Mouse (Mus musculus) heart, adult 8-10 months (tissue): Measurements from ENCODE around the gene Dnaja4. TPM values are rescaled to one million over a fixed set of nuclear protein-coding genes. Genes with fewer than 3 reads are reported as not detected.

ENCODE experiments used
- DNase-seq: peaks from one replicate; pipeline ENCODE4 v3.0.0; 2022; ENCODE audit warnings: low spot score
- total RNA-seq, 4 experiments: library from RNA; stranded (reverse); gene quantifications; 2 replicates each; pipeline ENCODE4 v1.2.4; 2022

Gene Dnaja4
- total RNA-seq, 4 experiments from 2014 or later: 84.6 to 97.9 (median 92.4) TPM

- DNase-seq: peak; percentile 81
These were observed 886 bp downstream of the Dnaja4 start for GRCm38 (mm10) chr9:54699345-54700173.

- peak; percentile 21 for DNase-seq
These were observed 1.5 kb downstream of the Dnaja4 start for GRCm38 (mm10) chr9:54700174-54700475.

- DNase-seq: peak; percentile 38
These were observed 2.1 kb downstream of the Dnaja4 start for GRCm38 (mm10) chr9:54700746-54701145.

GRCm38 (mm10) chr9:54702581-54702980 is 3.9 kb downstream of the Dnaja4 start:
- DNase-seq: no peak

- DNase-seq: no peak
These were observed 5.7 kb downstream of the Dnaja4 start for GRCm38 (mm10) chr9:54704361-54704760.

GRCm38 (mm10) chr9:54705561-54705960 is 6.9 kb downstream of the Dnaja4 start:
- DNase-seq: no peak

- no peak for DNase-seq
These were observed 8.8 kb downstream of the Dnaja4 start for GRCm38 (mm10) chr9:54707288-54707999.

- no peak for DNase-seq
These were observed 9.4 kb downstream of the Dnaja4 start for GRCm38 (mm10) chr9:54708085-54708484.

- DNase-seq: no peak
These were observed 17.1 kb downstream of the Dnaja4 start for GRCm38 (mm10) chr9:54715776-54716175.

GRCm38 (mm10) chr9:54717527-54717926 is 18.9 kb downstream of the Dnaja4 start:
- DNase-seq: no peak

- DNase-seq: no peak
These were observed 23.5 kb downstream of the Dnaja4 start for GRCm38 (mm10) chr9:54722156-54722555.

GRCm38 (mm10) chr9:54722596-54722995 is 23.9 kb downstream of the Dnaja4 start:
- DNase-seq: no peak

- no peak for DNase-seq
These were observed 27.6 kb downstream of the Dnaja4 start for GRCm38 (mm10) chr9:54726315-54726714.

- DNase-seq: no peak
These were observed 33.4 kb downstream of the Dnaja4 start for GRCm38 (mm10) chr9:54732122-54732521.

GRCm38 (mm10) chr9:54733921-54734638 is 35.4 kb downstream of the Dnaja4 start, which contains the start of gene Wdr61:
Wdr61 (minus strand) TSS chr9:54734519.
- DNase-seq: peak; percentile 97

GRCm38 (mm10) chr9:54734639-54735252 is 36.1 kb downstream of the Dnaja4 start:
- no peak for DNase-seq

- no peak for DNase-seq
These were observed 37.6 kb downstream of the Dnaja4 start for GRCm38 (mm10) chr9:54736284-54736701.

GRCm38 (mm10) chr9:54738376-54738775 is 39.7 kb downstream of the Dnaja4 start:
- peak; percentile 33 for DNase-seq

GRCm38 (mm10) chr9:54743891-54744290 is 45.2 kb downstream of the Dnaja4 start:
- DNase-seq: no peak

GRCm38 (mm10) chr9:54745740-54746370 is 47.2 kb downstream of the Dnaja4 start:
- no peak for DNase-seq

GRCm38 (mm10) chr9:54750215-54750981 is 51.7 kb downstream of the Dnaja4 start:
- DNase-seq: no peak
